Mouse (Mus musculus): ENCODE measurements around the gene Gm5426.
"Not testable (repeated sequence)": the region's sequence is repeated elsewhere in the genome, so short reads cannot be mapped to it uniquely, and the experiment has no call there.

Gene Gm5426

GRCm38 (mm10) chr10:96136451-96136850 is at the start of gene Gm5426:
Gene Gm5426, plus strand, starts transcription at chr10:96136603.
- DNase-seq (ENCODE audit: low spot score), result not testable (repeated sequence)

GRCm38 (mm10) chr10:96089744-96090143 is 46.7 kb upstream of the Gm5426 start:
- no peak for DNase-seq (ENCODE audit: low spot score)

GRCm38 (mm10) chr10:96090388-96090787 is 46.0 kb upstream of the Gm5426 start:
- DNase-seq (ENCODE audit: low spot score), result no peak

GRCm38 (mm10) chr10:96093890-96094531 is 42.4 kb upstream of the Gm5426 start:
- no peak for DNase-seq (ENCODE audit: low spot score)

- DNase-seq (ENCODE audit: low spot score), result no peak
Observed at GRCm38 (mm10) chr10:96094559-96094958, 41.8 kb upstream of the Gm5426 start.

- no peak for DNase-seq (ENCODE audit: low spot score)
Observed at GRCm38 (mm10) chr10:96096730-96097129, 39.7 kb upstream of the Gm5426 start.

- DNase-seq (ENCODE audit: low spot score), result no peak
Observed at GRCm38 (mm10) chr10:96101035-96101434, 35.4 kb upstream of the Gm5426 start.

- no peak for DNase-seq (ENCODE audit: low spot score)
Observed at GRCm38 (mm10) chr10:96104158-96104557, 32.2 kb upstream of the Gm5426 start.

- no peak for DNase-seq (ENCODE audit: low spot score)
Observed at GRCm38 (mm10) chr10:96104624-96105023, 31.8 kb upstream of the Gm5426 start.

- no peak for DNase-seq (ENCODE audit: low spot score)
Observed at GRCm38 (mm10) chr10:96105124-96105523, 31.3 kb upstream of the Gm5426 start.

GRCm38 (mm10) chr10:96106972-96107720 is 29.3 kb upstream of the Gm5426 start:
- no peak for DNase-seq (ENCODE audit: low spot score)

GRCm38 (mm10) chr10:96107825-96108224 is 28.6 kb upstream of the Gm5426 start:
- DNase-seq (ENCODE audit: low spot score), result no peak

GRCm38 (mm10) chr10:96115325-96115724 is 21.1 kb upstream of the Gm5426 start:
- DNase-seq (ENCODE audit: low spot score), result no peak

- no peak for DNase-seq (ENCODE audit: low spot score)
Observed at GRCm38 (mm10) chr10:96120821-96121220, 15.6 kb upstream of the Gm5426 start.

GRCm38 (mm10) chr10:96121249-96122010 is 15.0 kb upstream of the Gm5426 start:
- DNase-seq (ENCODE audit: low spot score), result peak; percentile 35

- no peak for DNase-seq (ENCODE audit: low spot score)
Observed at GRCm38 (mm10) chr10:96123885-96124284, 12.5 kb upstream of the Gm5426 start.

GRCm38 (mm10) chr10:96124290-96124689 is 12.1 kb upstream of the Gm5426 start:
- no peak for DNase-seq (ENCODE audit: low spot score)

GRCm38 (mm10) chr10:96125771-96126454 is 10.5 kb upstream of the Gm5426 start:
- DNase-seq (ENCODE audit: low spot score), result no peak

GRCm38 (mm10) chr10:96129213-96129612 is 7.2 kb upstream of the Gm5426 start:
- DNase-seq (ENCODE audit: low spot score), result no peak

- no peak for DNase-seq (ENCODE audit: low spot score)
Observed at GRCm38 (mm10) chr10:96130406-96130805, 6.0 kb upstream of the Gm5426 start.

- DNase-seq (ENCODE audit: low spot score), result no peak
Observed at GRCm38 (mm10) chr10:96131112-96131511, 5.3 kb upstream of the Gm5426 start.

- peak; percentile 51 for DNase-seq (ENCODE audit: low spot score)
Observed at GRCm38 (mm10) chr10:96132161-96132560, 4.2 kb upstream of the Gm5426 start.
